Mouse (Mus musculus) left cerebral cortex, postnatal 36 days (tissue): ENCODE data around the gene Baz2a. TPM values are rescaled to one million over a fixed set of nuclear protein-coding genes. Genes with fewer than 3 reads are reported as not detected.

Experiments used
- DNase-seq, 2 experiments: peaks; one replicate each; pipeline ENCODE4 v3.0.0; 2021 to 2022; ENCODE audit warnings: low spot score in 2 of 2, mixed read lengths in 1 of 2
- intact Hi-C: fragments of 180-260 bp; cut with DNase I; formaldehyde crosslinking; loops from one replicate; pipeline ENCODE4 v1.15.1; 2025
- total RNA-seq, 2 experiments: library from RNA; stranded (reverse); gene quantifications; 2 replicates each; pipeline ENCODE4 v1.2.3; 2021

The Baz2a gene
- total RNA-seq, 2 experiments from 2014 or later = 31.6 to 44.5 TPM

- intact Hi-C loops = loop anchor here (5.0 kb wide), 2 partner anchors 35 to 80 kb away; no protein-coding TSS in a partner anchor
- peak; percentile 87 to 89 for DNase-seq
Measured at GRCm38 (mm10) chr10:128096693-128097586, 5.6 kb downstream of the Baz2a start.

DNA sequence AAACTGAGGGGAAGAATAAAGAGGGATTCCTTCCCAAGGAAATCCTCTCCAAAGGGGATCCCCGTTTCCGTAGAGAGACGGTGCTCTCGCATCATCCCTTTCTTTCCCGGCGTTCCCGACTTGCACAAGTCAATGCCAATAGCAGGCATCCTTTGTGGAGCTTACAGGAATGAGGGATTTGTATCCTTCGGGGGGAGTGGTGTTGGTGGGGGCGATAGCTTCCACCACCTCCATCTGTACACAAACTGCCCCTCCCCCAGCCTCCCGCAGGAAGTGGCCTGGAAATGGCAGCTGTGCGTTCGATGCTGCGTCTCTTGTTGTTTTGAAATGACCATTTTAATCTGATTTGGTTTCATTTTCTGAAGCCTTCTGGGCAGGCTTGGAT, 6.2 kb downstream of the Baz2a start:
- peak; percentile 53 to 54 for DNase-seq
- intact Hi-C loops = loop anchor here (5.0 kb wide), 2 partner anchors 35 to 80 kb away; no protein-coding TSS in a partner anchor

- no peak for DNase-seq
- intact Hi-C loops = no loop called here
Measured at GRCm38 (mm10) chr10:128110103-128110761, 18.9 kb downstream of the Baz2a start.

GRCm38 (mm10) chr10:128111227-128111626, 19.9 kb downstream of the Baz2a start:
- no peak for DNase-seq
- intact Hi-C loops = no loop called here

DNA sequence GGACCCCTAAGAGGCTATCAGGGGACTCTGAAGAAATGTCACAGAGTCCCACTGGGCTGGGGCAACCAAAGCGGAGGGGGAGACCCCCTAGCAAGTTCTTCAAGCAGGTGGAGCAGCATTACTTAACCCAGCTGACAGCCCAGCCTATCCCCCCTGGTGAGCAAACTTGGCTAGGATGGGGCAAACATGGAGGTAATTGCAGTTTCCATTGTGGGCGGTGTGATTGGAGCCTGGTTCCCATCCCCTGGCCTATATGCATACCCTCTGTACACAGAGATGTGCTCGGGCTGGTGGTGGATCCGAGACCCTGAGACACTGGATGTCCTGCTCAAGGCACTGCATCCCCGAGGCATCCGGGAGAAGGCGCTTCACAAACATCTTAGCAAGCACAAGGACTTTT, 32.5 kb downstream of the Baz2a start:
- intact Hi-C loops = no loop called here
- no peak for DNase-seq

GRCm38 (mm10) chr10:128124831-128125230, 33.5 kb downstream of the Baz2a start:
- no peak for DNase-seq
- intact Hi-C loops = no loop called here

DNA sequence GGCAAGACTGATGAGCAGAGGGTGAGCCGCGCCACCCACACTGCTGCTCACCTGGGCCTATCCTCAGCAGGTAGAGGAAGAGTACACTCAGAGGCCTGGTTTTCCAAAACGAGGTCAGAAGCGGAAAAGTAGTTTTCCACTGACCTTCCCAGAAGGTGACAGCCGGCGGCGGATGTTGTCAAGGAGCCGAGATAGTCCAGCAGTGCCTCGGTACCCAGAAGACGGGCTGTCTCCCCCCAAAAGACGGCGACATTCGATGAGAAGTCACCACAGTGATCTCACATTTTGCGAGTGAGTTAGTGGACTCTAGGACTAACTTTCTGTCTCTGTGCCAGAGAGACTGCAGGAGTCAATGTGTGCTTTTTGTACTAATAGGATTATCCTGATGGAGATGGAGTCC, 34.6 kb downstream of the Baz2a start:
- intact Hi-C loops = no loop called here
- no peak for DNase-seq

- DNase-seq = no peak
- intact Hi-C loops = no loop called here
Measured at GRCm38 (mm10) chr10:128127497-128127896, 36.1 kb downstream of the Baz2a start.

- DNase-seq = no peak
- intact Hi-C loops = no loop called here
Measured at GRCm38 (mm10) chr10:128128143-128128542, 36.8 kb downstream of the Baz2a start.

GRCm38 (mm10) chr10:128131297-128131696, 39.9 kb downstream of the Baz2a start:
- DNase-seq = no peak
- intact Hi-C loops = loop anchor here (5.0 kb wide), 1 partner anchor 34 kb away; no protein-coding TSS in a partner anchor

DNA sequence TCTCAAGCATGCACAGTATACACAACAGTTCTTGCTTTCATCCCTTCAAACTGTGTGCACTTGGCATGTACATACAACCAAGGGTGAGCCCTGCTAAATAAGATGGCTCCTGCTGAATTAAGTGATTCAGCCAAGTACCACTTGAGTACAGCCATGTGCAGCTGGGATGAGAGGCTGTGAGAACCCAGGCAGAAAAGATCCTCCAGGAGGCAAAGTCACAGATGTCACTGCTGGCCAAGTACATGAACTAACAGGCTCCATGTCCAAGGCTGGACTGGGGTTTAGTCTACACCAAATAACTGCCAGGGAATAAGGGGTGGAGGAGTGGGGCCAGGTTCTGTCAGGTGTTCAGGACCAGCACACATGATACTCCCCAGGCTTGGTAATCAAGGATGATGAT, 40.4 kb downstream of the Baz2a start:
- intact Hi-C loops = loop anchor here (5.0 kb wide), 1 partner anchor 35 kb away; no protein-coding TSS in a partner anchor
- DNase-seq = no peak

GRCm38 (mm10) chr10:128133650-128134332, 42.4 kb downstream of the Baz2a start:
- peak; percentile 72 to 75 for DNase-seq
- intact Hi-C loops = loop anchor here (5.0 kb wide), 1 partner anchor 36 kb away; no protein-coding TSS in a partner anchor

DNA sequence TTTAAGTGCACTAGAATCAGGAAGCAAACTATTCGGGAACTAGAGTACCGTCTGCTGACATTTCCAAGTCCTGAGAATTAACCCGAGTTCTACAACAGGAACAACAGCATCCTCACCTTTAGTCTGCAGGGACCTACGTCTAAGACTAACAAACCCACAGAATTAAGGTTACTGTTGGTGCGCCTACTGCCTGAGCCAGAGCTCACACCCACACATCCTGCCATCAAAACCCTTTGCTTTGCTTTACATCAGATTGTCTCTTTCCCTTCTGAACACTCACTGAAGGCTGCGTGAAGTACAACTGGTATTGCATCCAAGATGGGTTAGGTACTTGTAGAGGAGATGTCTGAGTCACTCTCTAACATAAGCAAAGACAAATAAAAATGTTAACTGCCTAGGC, 44.0 kb downstream of the Baz2a start:
- intact Hi-C loops = no loop called here
- DNase-seq = no peak

- no peak for DNase-seq
- intact Hi-C loops = loop anchor here (1.0 to 2.0 kb wide), 2 partner anchors 46 to 50 kb away; partner anchors contain the start of gene Baz2a
Measured at GRCm38 (mm10) chr10:128140236-128140952, 49.0 kb downstream of the Baz2a start.

DNA sequence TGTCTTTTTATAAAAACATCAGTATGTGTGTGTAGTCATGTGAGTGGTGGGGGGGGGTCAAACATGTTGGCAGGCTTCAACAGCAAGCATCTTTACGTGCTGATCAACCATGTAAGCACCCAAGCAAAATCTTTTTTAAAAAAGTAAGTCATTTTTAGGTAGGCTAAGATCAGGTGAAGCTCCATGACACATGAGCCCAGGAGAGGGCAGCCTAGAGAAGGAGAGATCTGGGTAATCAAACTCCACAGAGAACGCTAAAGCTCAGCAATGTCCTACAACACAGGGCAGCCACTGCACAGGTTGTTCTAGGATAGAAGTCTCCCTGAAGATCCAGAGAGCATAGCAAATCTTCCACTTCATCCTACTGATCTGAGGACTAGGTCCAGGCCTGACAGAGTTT, 50.8 kb downstream of the Baz2a start:
- no peak for DNase-seq
- intact Hi-C loops = no loop called here

DNA sequence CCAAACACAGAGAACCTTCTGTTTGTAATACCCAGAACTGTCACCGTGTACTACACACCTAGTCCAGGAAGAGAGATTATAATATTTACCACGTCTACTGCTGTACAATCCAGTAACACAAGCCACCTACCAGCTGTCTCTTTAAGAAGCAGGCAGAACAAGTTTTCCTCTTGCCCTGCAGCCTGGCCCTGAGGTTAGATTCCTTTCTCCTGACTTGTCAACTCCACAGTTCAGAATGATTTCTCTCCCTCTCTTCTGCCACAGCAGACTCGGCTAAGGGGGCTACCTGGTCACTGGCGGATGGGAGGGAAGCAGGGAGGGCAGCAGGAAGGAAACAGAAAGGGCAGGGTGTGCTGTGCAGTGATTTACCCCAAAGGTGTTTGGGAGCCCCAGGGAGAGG, 52.3 kb downstream of the Baz2a start:
- intact Hi-C loops = no loop called here
- no peak for DNase-seq

DNA sequence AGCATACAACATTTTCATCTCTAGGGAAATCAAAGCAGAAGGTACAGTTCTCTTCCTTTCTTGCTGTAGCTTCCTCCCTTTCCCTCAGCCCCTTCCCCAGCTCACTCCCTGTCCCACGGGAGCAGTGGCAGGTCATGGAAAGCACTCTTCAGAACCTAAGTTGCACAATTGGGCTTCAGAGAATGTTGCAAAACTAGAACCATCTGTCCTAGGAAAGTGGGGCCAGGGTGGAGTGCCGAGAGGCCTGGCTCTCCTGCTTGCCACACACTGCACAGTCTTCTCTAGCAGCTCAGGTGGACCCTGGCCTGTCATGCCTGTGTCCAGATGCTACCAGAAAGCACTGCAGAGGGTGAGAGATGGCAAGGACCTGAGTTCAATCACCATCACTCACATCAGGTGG, 53.6 kb downstream of the Baz2a start:
- intact Hi-C loops = no loop called here
- no peak for DNase-seq

- intact Hi-C loops = no loop called here
- no peak for DNase-seq
Measured at GRCm38 (mm10) chr10:128148789-128149365, 57.5 kb downstream of the Baz2a start.

- DNase-seq = no peak
- intact Hi-C loops = no loop called here
Measured at GRCm38 (mm10) chr10:128149592-128149991, 58.2 kb downstream of the Baz2a start.
